Mouse (Mus musculus) G1E (cell line): ENCODE measurements around the gene Rpusd4. TPM values are rescaled to one million over a fixed set of nuclear protein-coding genes. Genes with fewer than 3 reads are reported as not detected.

Experiments
- ATAC-seq: 2 replicates; pipeline ENCODE4 v1.8.0; 2016; ENCODE audit warnings: mild to moderate bottlenecking; ENCODE audit not compliant: insufficient number of reproducible peaks, poor library complexity, low FRiP score, severe bottlenecking; ENCODE audit errors: extremely low read depth
- DNase-seq: peaks from one replicate; pipeline ENCODE4 v3.0.0; 2012; ENCODE audit warnings: low spot score
- H3K27me3 ChIP-seq: 2 replicates; pipeline ENCODE4 v1.6.1; 2012; ENCODE audit warnings: mild to moderate bottlenecking, low read length, inconsistent platforms; ENCODE audit not compliant: insufficient read depth
- H3K36me3 ChIP-seq: replicated peaks from 2 replicates; pipeline ENCODE3; 2012; ENCODE audit warnings: mild to moderate bottlenecking, inconsistent platforms
- H3K4me1 ChIP-seq: 2 replicates; pipeline ENCODE4 v1.6.1; 2012; ENCODE audit warnings: low read depth, low read length, inconsistent platforms, mixed read lengths; ENCODE audit not compliant: insufficient read depth
- H3K4me3 ChIP-seq: 2 replicates; pipeline ENCODE4 v1.5.1; 2012; ENCODE audit warnings: low read depth, mild to moderate bottlenecking, inconsistent platforms, low read length, moderate library complexity, mixed read lengths
- H3K9me3 ChIP-seq: replicated peaks from 2 replicates; pipeline ENCODE4 v1.6.1; 2012; ENCODE audit warnings: inconsistent platforms
- CTCF ChIP-seq: IDR thresholded peaks from 2 replicates; pipeline ENCODE4 v1.5.1; 2012; ENCODE audit warnings: low read depth, low read length, inconsistent platforms, mixed read lengths
- GATA1 ChIP-seq: IDR thresholded peaks from 2 replicates; pipeline ENCODE4 v1.6.1; 2012; ENCODE audit warnings: borderline replicate concordance, low read length, inconsistent platforms, mixed read lengths
- GATA2 ChIP-seq: IDR thresholded peaks from 2 replicates; pipeline ENCODE4 v1.6.1; 2012; ENCODE audit warnings: low read depth, low read length, inconsistent platforms, borderline replicate concordance
- POLR2AphosphoS5 ChIP-seq: IDR thresholded peaks from 2 replicates; pipeline ENCODE4 v1.6.1; 2012; ENCODE audit warnings: low read depth, low read length, inconsistent platforms; ENCODE audit not compliant: insufficient replicate concordance
- TAL1 ChIP-seq: conservative IDR thresholded peaks from 2 replicates; pipeline ENCODE4 v1.6.1; 2012; ENCODE audit warnings: low read depth, low read length, inconsistent platforms, mixed read lengths
- polyA plus RNA-seq: library from polyadenylated mRNA; stranded (reverse); fragments of >175 nt; gene quantifications from 2 replicates; pipeline ENCODE4 v1.2.3, GENCODE M21; 2012
- total RNA-seq, 2 experiments: library from RNA; stranded (forward) in 1 of 2; stranded (reverse) in 1 of 2; fragments of 200-1000 nt in 1 of 2; fragments of >200 nt in 1 of 2; fragmentation: Nextera tagmentation in 1 of 2; gene quantifications; 2 replicates each; pipeline ENCODE4 v1.2.3; 2014 to 2017

Gene Rpusd4
- total and polyA plus RNA-seq, 3 experiments: 3.1 to 24.9 (median 17.7) TPM

DNA sequence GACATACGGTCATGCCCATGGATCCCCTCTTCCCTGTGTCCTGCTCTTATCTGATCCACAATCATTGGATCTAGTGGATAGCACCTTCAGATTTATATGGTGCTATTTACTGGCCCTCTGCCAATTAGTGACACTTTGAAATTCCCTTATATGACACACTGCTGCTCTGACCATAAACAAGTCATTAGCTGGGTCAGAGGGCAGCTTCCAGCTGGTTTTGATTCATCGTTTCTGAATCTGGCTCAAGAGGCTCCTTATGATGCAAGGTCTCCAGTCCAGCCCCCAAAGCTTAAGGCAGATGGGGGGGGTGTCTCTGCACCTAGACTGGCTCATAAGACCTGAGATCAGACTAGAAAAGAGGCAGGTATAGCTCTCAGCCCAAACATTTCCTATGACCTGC lies 56.9 kb downstream of the Rpusd4 start:
- TF ChIP-seq TAL1: no peak
- no peak for TF ChIP-seq GATA1
- no peak for TF ChIP-seq CTCF
- TF ChIP-seq POLR2AphosphoS5: no peak
- TF ChIP-seq GATA2: no peak
- ATAC-seq: no peak
- no peaks in the 10 kb centered on the region for H3K4me1 ChIP-seq
- peaks cover 18% of the 10 kb centered on the region for H3K27me3 ChIP-seq
- DNase-seq: no peak
- H3K4me3 ChIP-seq: no peak overlapping the region
- no peaks in the 10 kb centered on the region for H3K9me3 ChIP-seq
- H3K36me3 ChIP-seq: no peaks in the 10 kb centered on the region

DNA sequence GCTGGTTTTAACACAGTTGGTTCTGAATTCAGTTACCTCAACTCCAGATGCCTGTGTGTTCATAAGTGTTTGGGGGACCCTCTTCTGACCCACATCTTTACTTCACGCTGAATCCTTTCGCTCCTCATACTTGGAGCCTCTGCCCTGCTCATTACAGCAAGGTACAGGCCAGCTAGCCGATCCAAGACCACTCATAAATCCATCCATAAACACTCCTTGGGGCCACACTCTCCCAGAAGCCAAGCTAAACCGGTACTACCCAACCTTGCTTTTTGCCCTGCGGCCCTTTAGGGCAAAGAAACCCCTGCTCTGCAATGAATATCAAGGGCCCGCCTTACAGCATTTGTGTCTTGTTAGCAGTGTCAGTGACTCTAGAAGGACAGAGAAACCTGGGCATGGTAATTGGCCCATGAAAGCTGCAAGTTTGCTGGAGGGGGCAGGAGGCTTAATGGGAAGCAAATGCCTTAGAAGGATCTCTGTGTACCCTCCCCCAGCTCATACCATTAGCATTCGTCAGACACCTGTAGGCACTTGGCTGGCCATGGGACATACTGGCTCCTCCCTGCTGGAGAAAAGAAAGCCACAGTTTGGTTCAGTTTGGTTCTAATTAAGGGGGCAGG lies 59.1 kb downstream of the Rpusd4 start:
- DNase-seq (no peak), ATAC-seq (no peak)
- Histone ChIP-seq H3K9me3 (no peaks in the 10 kb centered on the region), H3K36me3 (no peaks in the 10 kb centered on the region), H3K4me3 (no peak overlapping the region), H3K4me1 (no peaks in the 10 kb centered on the region), H3K27me3 (peaks cover 25% of the 10 kb centered on the region)
- TF ChIP-seq TAL1 (no peak), GATA2 (no peak), CTCF (no peak), GATA1 (no peak), POLR2AphosphoS5 (no peak)

Other genes with a start within 250 kb of the Rpusd4 start
- gene St3gal4, start 148.6 kb upstream of the Rpusd4 start, total RNA-seq (2014; fragmentation: Nextera tagmentation): 10.6 and 21.8 TPM in 2 replicates
- 19.6 and 24.4 TPM in 2 replicates for gene St3gal4, start 148.6 kb upstream of the Rpusd4 start, total RNA-seq (2017)
- 26.1 and 29.0 TPM in 2 replicates for gene St3gal4, start 148.6 kb upstream of the Rpusd4 start, polyA plus RNA-seq
- 32.7 and 39.1 TPM in 2 replicates for gene Dcps, start 91.8 kb upstream of the Rpusd4 start, total RNA-seq (2014; fragmentation: Nextera tagmentation)
- gene Dcps, start 91.8 kb upstream of the Rpusd4 start, total RNA-seq (2017): 53.4 and 68.1 TPM in 2 replicates
- gene Dcps, start 91.8 kb upstream of the Rpusd4 start, polyA plus RNA-seq: 84.2 and 91.5 TPM in 2 replicates
- 58.0 and 62.1 TPM in 2 replicates for gene Srpr, start 67.7 kb upstream of the Rpusd4 start, total RNA-seq (2014; fragmentation: Nextera tagmentation)
- gene Srpr, start 67.7 kb upstream of the Rpusd4 start, total RNA-seq (2017): 33.6 and 42.1 TPM in 2 replicates
- 6.2 and 7.0 TPM in 2 replicates for gene Srpr, start 67.7 kb upstream of the Rpusd4 start, polyA plus RNA-seq
- gene Tirap, start 67.6 kb upstream of the Rpusd4 start, total RNA-seq (2014; fragmentation: Nextera tagmentation): 6.8 and 11.7 TPM in 2 replicates
- 7.7 and 8.1 TPM in 2 replicates for gene Tirap, start 67.6 kb upstream of the Rpusd4 start, total RNA-seq (2017)
- gene Tirap, start 67.6 kb upstream of the Rpusd4 start, polyA plus RNA-seq: 5.0 and 5.3 TPM in 2 replicates
- gene Foxred1, start 56.8 kb upstream of the Rpusd4 start, total RNA-seq (2014; fragmentation: Nextera tagmentation): 11.9 and 13.5 TPM in 2 replicates
- 31.1 and 39.2 TPM in 2 replicates for gene Foxred1, start 56.8 kb upstream of the Rpusd4 start, total RNA-seq (2017)
- 8.4 and 11.4 TPM in 2 replicates for gene Foxred1, start 56.8 kb upstream of the Rpusd4 start, polyA plus RNA-seq
- 44.0 and 51.0 TPM in 2 replicates for gene Fam118b, start 60 bp upstream of the Rpusd4 start, total RNA-seq (2014; fragmentation: Nextera tagmentation)
- 36.8 and 38.7 TPM in 2 replicates for gene Fam118b, start 60 bp upstream of the Rpusd4 start, total RNA-seq (2017)
- 5.7 and 9.5 TPM in 2 replicates for gene Fam118b, start 60 bp upstream of the Rpusd4 start, polyA plus RNA-seq
- 0.19 TPM in 1 of 2 replicates, not detected in the other for gene Cdon, start 153.3 kb downstream of the Rpusd4 start, total RNA-seq (2014; fragmentation: Nextera tagmentation)
- gene Cdon, start 153.3 kb downstream of the Rpusd4 start, total RNA-seq (2017): 0.52 and 0.93 TPM in 2 replicates
- gene Cdon, start 153.3 kb downstream of the Rpusd4 start, polyA plus RNA-seq: 0.01 and 0.03 TPM in 2 replicates